Mouse (Mus musculus): ENCODE results near the gene Nexmif. TPM values are rescaled to one million over a fixed set of nuclear protein-coding genes. Genes with fewer than 3 reads are reported as not detected.

Gene Nexmif
- 10.2 TPM for polyA plus RNA-seq (2015; fragmentation: Illumina TruSeq; extraction: RNeasy Lipid Tissue Mini Kit (QIAGEN cat#74804); ENCODE audit: low read depth, low replicate concordance)

DNA sequence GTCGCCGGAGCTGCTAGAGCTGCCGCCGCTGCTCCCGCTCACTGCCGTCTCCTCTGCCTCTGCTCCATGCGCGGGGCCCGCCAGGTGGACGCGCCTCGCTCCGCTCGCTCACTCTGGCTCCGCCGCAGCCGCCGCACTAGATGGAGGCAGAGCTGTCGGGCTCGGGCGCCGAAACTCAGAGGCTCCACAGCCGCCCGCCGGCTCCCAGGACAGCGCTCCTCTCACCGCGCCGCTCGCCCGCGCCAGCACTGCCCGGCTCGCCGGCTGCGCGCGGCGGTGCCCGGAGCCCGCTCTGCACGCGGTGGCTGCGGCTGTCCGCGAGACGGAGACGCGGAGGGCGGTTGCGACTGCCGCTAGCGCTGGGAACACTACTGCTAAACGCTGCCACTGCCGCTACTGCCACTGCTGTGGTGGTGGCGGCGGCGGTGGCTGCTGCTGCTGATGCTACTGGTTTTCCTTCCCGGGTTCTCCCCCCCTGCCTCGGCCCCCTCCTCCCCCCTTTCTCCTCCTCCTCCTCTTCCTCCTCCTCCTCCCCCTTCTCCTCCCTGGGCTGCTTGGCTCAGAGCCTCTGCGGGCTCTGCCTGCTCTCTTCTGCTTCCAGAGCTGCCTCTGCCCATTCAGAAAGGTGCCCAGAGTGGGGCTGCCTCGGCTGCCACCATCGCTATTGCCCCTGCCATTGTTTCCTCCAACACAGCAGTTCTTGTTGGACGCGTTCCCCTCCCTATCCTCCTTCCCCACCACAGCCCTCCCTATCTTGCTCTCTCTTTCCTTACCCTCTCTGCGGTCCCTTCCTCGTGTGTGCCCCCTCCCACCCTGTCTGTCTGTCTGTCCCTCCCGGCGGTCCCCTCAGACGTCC is at the start of gene Nexmif:
Gene Nexmif, minus strand, starts transcription at position 450 of the 856 bp plus-strand sequence.

Other genes with a start within 250 kb of the Nexmif start
- gene Rlim, start 219.9 kb downstream of the Nexmif start, polyA plus RNA-seq (2015; fragmentation: Illumina TruSeq; extraction: RNeasy Lipid Tissue Mini Kit (QIAGEN cat#74804); ENCODE audit: low read depth, low replicate concordance), result 17.8 TPM
- 26.2 TPM for gene Abcb7, start 212.7 kb upstream of the Nexmif start, polyA plus RNA-seq (2015; fragmentation: Illumina TruSeq; extraction: RNeasy Lipid Tissue Mini Kit (QIAGEN cat#74804); ENCODE audit: low read depth, low replicate concordance)